Mouse (Mus musculus) CH12.LX (cell line): ENCODE measurements around the gene Dusp22.

Source experiments
- BHLHE40 ChIP-seq: IDR thresholded peaks from 2 replicates; pipeline ENCODE4 v1.6.1; 2011; ENCODE audit warnings: mild to moderate bottlenecking, low read depth, low read length, improper control_type of control experiment
- CTCF ChIP-seq, 2 experiments: IDR thresholded peaks in 1 of 2; conservative IDR thresholded peaks in 1 of 2; 2 replicates each; pipeline ENCODE4 v1.5.1; 2011 to 2012; ENCODE audit warnings: low read depth in 2 of 2, low read length in 2 of 2, improper control_type of control experiment in 1 of 2, inconsistent platforms in 1 of 2, mild to moderate bottlenecking in 1 of 2, moderate library complexity in 1 of 2
- GABPA ChIP-seq: IDR thresholded peaks from 2 replicates; pipeline ENCODE4 v1.6.1; 2012; ENCODE audit warnings: low read depth, low read length, improper control_type of control experiment, inconsistent platforms; ENCODE audit not compliant: insufficient replicate concordance
- IRF4 ChIP-seq: IDR thresholded peaks from 2 replicates; pipeline ENCODE4 v1.6.1; 2014; ENCODE audit warnings: low read depth, mild to moderate bottlenecking, inconsistent platforms, low read length, improper control_type of control experiment
- MAFK ChIP-seq: IDR thresholded peaks from 2 replicates; pipeline ENCODE4 v1.6.1; 2011; ENCODE audit warnings: low read length, improper control_type of control experiment; ENCODE audit not compliant: insufficient replicate concordance
- MAX ChIP-seq: IDR thresholded peaks from 2 replicates; pipeline ENCODE4 v1.6.1; 2011; ENCODE audit warnings: low read length, improper control_type of control experiment
- POLR2A ChIP-seq: IDR thresholded peaks from 2 replicates; pipeline ENCODE4 v1.6.1; 2011; ENCODE audit warnings: low read depth, mild to moderate bottlenecking, improper control_type of control experiment, low read length
- POLR2AphosphoS2 ChIP-seq: IDR thresholded peaks from 2 replicates; pipeline ENCODE4 v1.6.1; 2011; ENCODE audit warnings: low read depth, low read length, improper control_type of control experiment
- RAD21 ChIP-seq: IDR thresholded peaks from 2 replicates; pipeline ENCODE4 v1.6.1; 2011; ENCODE audit warnings: low read depth, mild to moderate bottlenecking, low read length, improper control_type of control experiment, moderate library complexity
- RCOR1 ChIP-seq: conservative IDR thresholded peaks from 2 replicates; pipeline ENCODE4 v1.6.1; 2012; ENCODE audit warnings: low read depth, mild to moderate bottlenecking, inconsistent platforms, low read length, improper control_type of control experiment
- SIN3A ChIP-seq: IDR thresholded peaks from 2 replicates; pipeline ENCODE4 v1.6.1; 2012; ENCODE audit warnings: low read length, improper control_type of control experiment, inconsistent platforms
- ZMIZ1 ChIP-seq: IDR thresholded peaks from 2 replicates; pipeline ENCODE4 v1.6.1; 2012; ENCODE audit warnings: low read depth, mild to moderate bottlenecking, inconsistent platforms, low read length, improper control_type of control experiment

- no peak for TF ChIP-seq CTCF (conservative IDR thresholded peaks at IDR 0.05 in 1 of 2, IDR thresholded peaks at IDR 0.05 in 1 of 2; ENCODE audit: low read depth in 2 of 2, low read length in 2 of 2)
- no peak for TF ChIP-seq BHLHE40
- no peak for TF ChIP-seq MAX
- no peak for TF ChIP-seq POLR2A
- TF ChIP-seq GABPA: no peak
- no peak for TF ChIP-seq RCOR1
- no peak for TF ChIP-seq POLR2AphosphoS2
- no peak for TF ChIP-seq MAFK
- TF ChIP-seq SIN3A: no peak
- TF ChIP-seq IRF4: no peak
- no peak for TF ChIP-seq RAD21
- TF ChIP-seq ZMIZ1: no peak
These were observed 17.7 kb upstream of the Dusp22 start for GRCm38 (mm10) chr13:30642053-30642452.
